Mouse (Mus musculus): ENCODE data around the gene Gm11037.
"Not testable (repeated sequence)": the region's sequence is repeated elsewhere in the genome, so short reads cannot be mapped to it uniquely, and the experiment has no call there.

Gene Gm11037

GRCm38 (mm10) chr2:131132930-131133547, at the start of gene Gm11037:
Gene Gm11037, plus strand, starts transcription at chr2:131133497.
- DNase-seq (ENCODE audit: low spot score) = no peak

GRCm38 (mm10) chr2:131084206-131084605, 49.1 kb upstream of the Gm11037 start:
- no peak for DNase-seq (ENCODE audit: low spot score)

DNA sequence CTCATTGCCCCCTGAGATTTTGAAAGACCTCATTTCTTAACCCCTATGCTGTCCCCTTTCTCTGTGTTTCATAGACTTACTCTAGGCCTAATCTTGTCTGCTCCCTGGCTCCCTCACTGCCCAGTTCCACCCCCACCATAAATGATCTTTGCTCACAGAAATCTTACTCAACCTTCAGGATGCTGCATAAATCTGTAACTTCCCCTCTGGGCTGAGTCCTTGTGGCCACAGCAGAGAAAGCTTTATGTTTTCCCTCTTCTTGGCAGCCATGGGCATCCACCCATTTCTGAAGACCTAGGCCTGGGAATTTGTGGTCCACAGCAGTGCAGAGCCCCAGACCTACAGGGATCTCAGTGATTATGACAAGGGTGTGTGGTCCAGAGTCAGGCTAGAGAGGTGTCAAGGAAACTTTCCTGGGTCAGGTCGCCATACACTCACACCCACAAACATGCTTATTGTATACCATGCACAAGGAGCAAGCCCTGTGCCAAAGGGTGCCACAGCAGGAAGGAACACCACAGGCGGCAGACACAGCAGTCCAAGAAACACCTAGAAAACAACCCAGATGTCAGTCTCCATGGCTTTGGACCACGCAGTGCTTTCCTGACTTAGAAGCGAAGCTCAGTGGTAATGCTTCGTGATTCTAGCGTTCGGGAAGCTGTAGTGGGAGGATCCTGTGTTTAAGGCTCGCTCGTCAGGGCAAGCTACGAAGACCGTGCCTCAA, 46.5 kb upstream of the Gm11037 start, which contains the start of gene Siglec1:
Gene Siglec1 (minus strand): TSS at position 99 of the 724 bp plus-strand sequence.
- DNase-seq (ENCODE audit: low spot score) = no peak

GRCm38 (mm10) chr2:131088581-131088980, 44.7 kb upstream of the Gm11037 start:
- no peak for DNase-seq (ENCODE audit: low spot score)

DNA sequence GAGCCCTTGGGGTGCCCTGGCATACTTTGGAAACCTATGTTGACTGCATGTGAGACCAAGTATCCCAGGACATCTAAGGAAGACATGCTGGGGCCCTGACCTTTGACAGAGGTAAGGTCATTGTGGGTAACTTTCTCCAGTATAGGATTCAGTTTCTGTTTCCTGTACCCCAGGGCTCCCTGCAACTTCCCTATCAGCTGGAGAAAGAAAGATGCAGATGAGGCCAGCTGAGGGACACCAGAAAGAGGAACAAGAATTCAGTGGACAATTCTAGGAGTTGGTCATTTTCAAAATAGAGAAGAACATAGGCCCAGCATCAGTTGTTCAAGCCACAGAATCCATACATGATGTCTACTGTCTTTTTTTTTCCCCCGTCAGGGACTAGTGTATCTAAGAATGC, 43.7 kb upstream of the Gm11037 start:
- DNase-seq (ENCODE audit: low spot score) = no peak

DNA sequence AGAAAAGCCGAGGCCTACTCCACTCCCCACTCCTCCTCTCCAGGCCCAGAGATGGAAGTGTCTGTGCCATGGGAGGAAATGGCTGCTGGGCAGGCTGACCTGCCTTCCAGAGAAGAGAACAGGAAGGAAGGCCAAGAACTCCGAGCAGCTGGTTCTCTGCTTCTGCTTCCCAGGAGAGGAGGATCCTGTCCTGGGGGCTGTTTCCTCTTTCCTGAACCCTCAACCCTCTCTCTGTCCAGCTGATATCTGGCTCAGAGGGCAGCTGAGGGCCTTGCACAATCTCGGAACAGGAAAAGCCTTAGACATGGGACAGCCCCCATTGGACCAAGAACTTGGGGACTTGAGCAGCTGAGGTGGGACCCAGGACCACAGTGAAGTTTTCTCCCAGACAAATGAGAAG, 42.4 kb upstream of the Gm11037 start:
- no peak for DNase-seq (ENCODE audit: low spot score)

- no peak for DNase-seq (ENCODE audit: low spot score)
These were observed 39.7 kb upstream of the Gm11037 start for GRCm38 (mm10) chr2:131093577-131093976.

- DNase-seq (ENCODE audit: low spot score) = peak; percentile 86
These were observed 38.5 kb upstream of the Gm11037 start for GRCm38 (mm10) chr2:131094823-131095222.

DNA sequence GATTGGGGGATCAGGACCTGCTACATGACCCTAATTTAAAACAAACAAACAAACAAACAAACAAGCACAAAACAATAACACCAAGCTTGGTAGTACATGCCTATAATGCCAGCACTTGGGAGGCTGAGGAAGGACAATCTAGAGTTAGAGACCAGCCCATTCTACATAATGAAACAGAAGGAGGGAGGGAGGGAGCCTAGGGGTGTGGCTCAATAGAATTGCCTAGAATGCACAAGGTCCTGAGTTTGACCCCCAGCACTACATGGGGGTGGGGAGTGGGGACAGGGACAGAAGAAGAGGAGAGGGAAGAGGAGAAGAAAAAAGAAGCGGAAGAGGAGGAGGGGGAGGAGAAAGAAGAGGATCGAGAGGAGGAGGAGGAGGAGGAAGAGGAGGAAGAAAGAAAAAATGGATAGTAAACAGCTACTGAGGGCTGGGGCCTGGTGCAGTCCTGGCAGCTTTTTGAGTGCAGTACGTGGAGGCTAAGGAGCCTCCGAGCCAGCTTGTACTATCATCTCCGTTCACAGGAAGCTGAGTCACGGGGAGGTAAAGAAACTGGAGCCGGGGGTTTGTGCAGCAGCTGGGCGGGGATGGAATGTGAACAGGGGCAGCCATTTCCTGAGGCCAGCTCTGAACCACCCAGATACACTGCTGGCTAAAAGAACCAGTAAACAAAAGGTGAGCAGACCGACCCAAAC, 37.0 kb upstream of the Gm11037 start:
- DNase-seq (ENCODE audit: low spot score) = peak; percentile 78

- peak; percentile 9 for DNase-seq (ENCODE audit: low spot score)
These were observed 36.2 kb upstream of the Gm11037 start for GRCm38 (mm10) chr2:131097087-131097486.

- no peak for DNase-seq (ENCODE audit: low spot score)
These were observed 31.8 kb upstream of the Gm11037 start for GRCm38 (mm10) chr2:131101530-131101929.

- DNase-seq (ENCODE audit: low spot score) = no peak
These were observed 29.3 kb upstream of the Gm11037 start for GRCm38 (mm10) chr2:131104021-131104420.

- not testable (repeated sequence) for DNase-seq (ENCODE audit: low spot score)
These were observed 28.2 kb upstream of the Gm11037 start for GRCm38 (mm10) chr2:131105061-131105460.

- DNase-seq (ENCODE audit: low spot score) = no peak
These were observed 27.3 kb upstream of the Gm11037 start for GRCm38 (mm10) chr2:131105989-131106388.

- DNase-seq (ENCODE audit: low spot score) = no peak
These were observed 14.2 kb upstream of the Gm11037 start for GRCm38 (mm10) chr2:131118968-131119574.

GRCm38 (mm10) chr2:131124166-131124565, 9.1 kb upstream of the Gm11037 start:
- DNase-seq (ENCODE audit: low spot score) = no peak

- no peak for DNase-seq (ENCODE audit: low spot score)
These were observed 7.9 kb upstream of the Gm11037 start for GRCm38 (mm10) chr2:131125157-131125963.

GRCm38 (mm10) chr2:131125964-131126815, 7.1 kb upstream of the Gm11037 start:
- DNase-seq (ENCODE audit: low spot score) = no peak

DNA sequence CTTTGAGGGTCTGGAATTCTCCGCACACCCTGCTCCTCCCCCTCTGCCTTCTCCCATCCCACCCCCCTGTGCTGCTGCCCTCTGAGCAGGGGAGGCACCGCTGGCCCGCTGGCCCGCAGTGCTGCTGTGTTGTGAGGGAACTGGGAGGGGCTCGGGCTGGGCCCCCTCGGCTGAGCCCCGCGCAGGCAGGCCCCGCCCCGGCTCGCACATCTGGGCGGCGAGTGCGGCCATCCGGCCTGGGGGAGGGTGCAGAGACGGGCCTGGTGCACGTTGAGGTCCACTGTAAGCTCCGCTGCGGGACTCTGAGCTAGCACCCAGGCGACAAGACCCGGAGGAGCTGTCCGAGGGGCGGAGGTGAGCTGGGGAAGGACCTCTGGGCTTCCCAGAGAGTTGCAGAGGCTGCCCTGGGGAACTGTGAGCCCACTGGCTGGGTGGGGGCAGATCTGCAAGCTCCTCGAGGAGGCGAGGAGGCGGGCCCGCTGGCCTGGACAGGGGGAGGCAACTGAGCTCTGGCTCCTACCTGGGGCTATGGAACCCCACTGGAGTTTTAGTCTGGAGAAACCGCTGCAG, 6.1 kb upstream of the Gm11037 start, which contains the start of gene Hspa12b:
Gene Hspa12b (plus strand): TSS at position 120 of the 570 bp plus-strand sequence.
- peak; percentile 80 for DNase-seq (ENCODE audit: low spot score)

DNA sequence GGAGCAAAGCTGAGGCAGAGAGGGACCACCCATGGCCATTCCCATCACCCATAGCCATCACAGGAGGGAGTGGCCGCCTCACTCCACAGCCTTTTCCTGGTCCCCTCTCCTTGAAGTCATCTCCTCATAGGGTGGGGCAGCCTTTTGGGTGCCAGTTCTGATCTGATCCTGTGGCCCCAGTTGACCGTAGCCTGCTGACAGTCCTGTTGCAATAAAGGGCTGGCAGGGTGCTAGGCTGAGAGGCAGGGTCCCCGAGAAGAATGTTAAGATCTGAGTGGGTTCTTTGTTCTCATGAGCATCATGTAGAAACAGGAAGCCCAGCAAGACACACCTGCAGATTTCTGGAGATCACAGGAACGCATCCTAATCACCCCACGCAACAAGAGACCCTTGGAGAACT, 5.1 kb upstream of the Gm11037 start:
- DNase-seq (ENCODE audit: low spot score) = no peak

All from embryo, embryonic 10.5 days (tissue).